Mouse (Mus musculus) brown adipose tissue, adult 24 weeks (tissue): ENCODE data around the gene Gm5294. TPM values are rescaled to one million over a fixed set of nuclear protein-coding genes. Genes with fewer than 3 reads are reported as not detected.

ENCODE experiments used
- H3K27ac ChIP-seq: fragments of 200-500 bp; replicated peaks from 2 replicates; pipeline ENCODE4 v1.5.1; 2012; ENCODE audit warnings: low read depth, mild to moderate bottlenecking, low read length
- H3K4me1 ChIP-seq: fragments of 200-500 bp; 2 replicates; pipeline ENCODE4 v1.6.1; 2012; ENCODE audit warnings: low read length, mixed read lengths; ENCODE audit not compliant: control insufficient read depth, insufficient read depth, insufficient read length
- H3K4me3 ChIP-seq: fragments of 200-500 bp; 2 replicates; pipeline ENCODE4 v1.5.1; 2012; ENCODE audit warnings: low read depth, mild to moderate bottlenecking, low read length, moderate library complexity; ENCODE audit not compliant: insufficient read depth
- polyA plus RNA-seq: library from polyadenylated mRNA; stranded (reverse); fragments of >200 nt; gene quantifications from 2 replicates; pipeline ENCODE4 v1.2.4, GENCODE M21; 2012; ENCODE audit not compliant: missing spikeins, insufficient read depth, insufficient read length

Gm5294 gene
- polyA plus RNA-seq, 1 experiment, result not detected

DNA sequence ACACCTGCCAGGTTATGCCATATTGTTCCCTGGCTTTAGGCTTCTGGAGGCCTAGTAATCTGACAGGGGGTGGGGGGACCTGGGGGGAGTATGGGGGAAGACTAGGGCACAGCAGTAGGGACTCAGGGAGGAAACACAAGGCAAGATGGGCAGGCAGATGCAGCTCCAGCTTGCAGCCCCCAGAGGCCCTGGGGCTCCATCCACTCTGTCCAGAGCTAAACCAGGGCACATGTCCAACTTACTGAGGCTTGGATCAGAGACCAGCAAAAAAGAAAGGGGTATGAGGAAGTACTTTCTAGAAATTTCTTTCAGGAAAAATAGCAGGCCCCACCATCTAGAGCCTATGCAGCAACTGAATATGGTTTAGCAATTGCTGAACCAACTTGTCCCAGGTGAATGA lies 44.3 kb downstream of the Gm5294 start:
- Histone ChIP-seq H3K4me1 (no peaks in the 10 kb centered on the region), H3K4me3 (no peak overlapping the region), H3K27ac (no peak overlapping the region)

DNA sequence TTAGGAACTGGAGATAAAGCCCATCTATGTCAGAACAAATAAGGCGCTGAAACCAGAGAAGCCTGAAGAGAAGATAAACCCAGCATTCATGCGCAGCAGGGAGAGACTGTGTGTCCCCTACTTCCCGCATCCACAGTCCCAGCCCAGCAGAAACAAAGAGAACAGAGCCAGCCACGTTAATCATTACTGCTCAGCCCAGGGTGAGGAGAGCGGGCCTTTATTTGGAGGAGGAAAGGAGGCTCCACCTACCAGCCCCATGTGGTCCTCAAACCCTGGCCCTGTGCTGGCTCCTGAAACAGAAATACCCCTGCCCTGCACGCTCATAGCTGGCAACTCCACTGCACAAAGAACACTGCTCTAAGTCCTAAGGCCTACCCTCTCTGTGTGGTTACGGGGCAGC lies 45.0 kb downstream of the Gm5294 start:
- no peaks in the 10 kb centered on the region for H3K4me1 ChIP-seq

DNA sequence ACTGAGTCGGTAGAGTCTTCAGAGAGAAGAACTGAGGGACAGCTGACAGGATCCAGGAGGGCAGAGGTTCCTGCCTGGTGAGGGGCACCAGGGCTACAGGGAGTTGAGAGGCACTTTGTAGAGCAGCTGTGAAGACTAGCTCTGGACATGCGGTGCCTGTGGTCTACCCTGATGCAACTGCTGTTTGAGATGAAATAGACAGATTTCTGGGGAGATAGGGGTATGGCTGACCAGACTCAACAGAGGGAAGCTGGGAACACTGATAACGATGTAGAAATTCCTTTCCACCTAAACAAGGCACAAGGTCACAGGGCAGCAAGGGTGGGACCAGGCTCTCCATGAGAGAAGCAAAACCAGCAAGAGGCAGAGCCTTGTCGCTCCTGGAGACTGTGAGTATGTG lies 45.8 kb downstream of the Gm5294 start:
- H3K4me3 ChIP-seq, result no peak overlapping the region

More for the DNA sequence above, 45.0 kb downstream of the Gm5294 start:
- H3K27ac ChIP-seq, result no peak overlapping the region
- no peak overlapping the region for H3K4me3 ChIP-seq

More for the DNA sequence above, 45.8 kb downstream of the Gm5294 start:
- Histone ChIP-seq H3K4me1 (no peaks in the 10 kb centered on the region), H3K27ac (no peak overlapping the region)

Other genes with a start within 250 kb of the Gm5294 start
- gene Zfp68, start 200.3 kb upstream of the Gm5294 start, polyA plus RNA-seq, result 32.2 and 42.3 TPM in 2 replicates
- 1.2 and 2.9 TPM in 2 replicates for gene A430033K04Rik, start 197.2 kb upstream of the Gm5294 start, polyA plus RNA-seq
- gene Fam20c, start 65.6 kb upstream of the Gm5294 start, polyA plus RNA-seq, result 19.0 and 33.0 TPM in 2 replicates
- 5.5 and 6.9 TPM in 2 replicates for gene Pdgfa, start 177.3 kb downstream of the Gm5294 start, polyA plus RNA-seq